Mouse (Mus musculus): ENCODE results near the gene Slc9a3r1.

Gene Slc9a3r1

GRCm38 (mm10) chr11:115227640-115228039 lies 64.5 kb downstream of the Slc9a3r1 start:
- DNase-seq, result no peak

GRCm38 (mm10) chr11:115228430-115228829 lies 65.3 kb downstream of the Slc9a3r1 start:
- no peak for DNase-seq

GRCm38 (mm10) chr11:115229021-115229930 lies 66.1 kb downstream of the Slc9a3r1 start:
- no peak for DNase-seq

Measured in kidney, postnatal 14 days (tissue).